Mouse (Mus musculus): ENCODE data around the gene Samd4b.

- no peak for TF ChIP-seq CTCF (IDR thresholded peaks at IDR 0.05; ENCODE audit: low read depth)
- no peak for TF ChIP-seq EP300 (IDR thresholded peaks at IDR 0.05; ENCODE audit: low read depth)
Measured at GRCm38 (mm10) chr7:28558486-28558885, 39.5 kb downstream of the Samd4b start.

All from heart, postnatal 0 days (tissue).